Mouse (Mus musculus): ENCODE measurements around the gene Pum1.

DNA sequence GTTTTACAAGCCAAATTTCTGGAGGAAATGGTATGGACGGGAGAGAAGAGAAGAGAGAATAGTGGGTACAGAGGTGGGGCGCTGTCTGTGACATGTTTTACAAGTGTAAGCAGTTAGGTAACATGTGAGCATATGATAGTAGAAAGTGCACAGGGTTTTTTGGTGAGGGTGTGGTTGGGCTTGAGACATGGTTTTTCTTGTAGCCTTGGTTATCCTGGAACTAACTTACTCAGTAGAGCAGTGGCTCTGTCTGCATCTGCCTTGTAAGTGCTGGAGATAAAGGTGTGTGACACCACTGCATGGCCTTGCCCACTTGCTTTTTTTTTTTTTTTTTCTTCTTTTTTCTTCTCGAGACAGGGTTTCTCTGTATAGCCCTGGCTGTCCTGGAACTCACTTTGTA, 49.2 kb downstream of the Pum1 start:
- TF ChIP-seq CTCF (IDR thresholded peaks at IDR 0.05; ENCODE audit: low read depth) (no peak), EP300 (IDR thresholded peaks at IDR 0.05; ENCODE audit: low read depth) (peak; percentile 58)
